Mouse (Mus musculus) gastrocnemius, adult 2 months (tissue): ENCODE measurements around the gene Mdfic. TPM values are rescaled to one million over a fixed set of nuclear protein-coding genes. Genes with fewer than 3 reads are reported as not detected.

Experiments used
- DNase-seq: peaks from one replicate; pipeline ENCODE4 v3.0.0; 2022
- H3K27ac ChIP-seq: fragments of 200-600 bp; 2 replicates; pipeline ENCODE4 v1.8.1; 2022; ENCODE audit warnings: mild to moderate bottlenecking
- H3K4me3 ChIP-seq: fragments of 200-600 bp; 2 replicates; pipeline ENCODE4 v1.8.1; 2022; ENCODE audit warnings: mild to moderate bottlenecking, moderate library complexity
- CTCF ChIP-seq: fragments of 200-600 bp; IDR thresholded peaks from 2 replicates; pipeline ENCODE4 v1.8.1; 2022; ENCODE audit warnings: antibody characterized with exemption, mild to moderate bottlenecking, moderate library complexity
- intact Hi-C: fragments of 180-260 bp; cut with DNase I; formaldehyde crosslinking; loops from one replicate; pipeline ENCODE4 v1.15.1; 2025
- total RNA-seq, 2 experiments: library from RNA; stranded (reverse); gene quantifications; 2 replicates each; pipeline ENCODE4 v1.2.3; 2021

The Mdfic gene
- total RNA-seq, 2 experiments from 2014 or later: 8.9 to 9.4 TPM

DNA sequence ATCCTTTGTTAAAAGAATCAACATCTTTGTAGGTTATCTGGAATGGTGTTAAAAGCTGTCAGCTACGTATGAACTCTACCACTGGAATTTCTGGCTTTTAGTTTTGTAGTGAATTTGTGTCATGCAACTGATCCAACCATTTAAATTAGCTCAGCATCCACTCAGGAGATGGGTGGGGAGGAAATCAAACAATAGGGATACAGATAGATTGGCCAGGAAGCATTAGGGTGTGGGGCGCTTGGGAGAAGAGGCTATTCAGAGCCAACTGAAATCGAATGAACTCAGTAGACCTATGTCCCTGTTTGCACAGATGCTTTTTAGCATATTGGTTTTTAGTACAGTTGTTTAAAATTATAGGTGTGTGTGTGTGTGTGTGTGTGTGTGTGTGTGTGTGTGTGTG lies 56.6 kb downstream of the Mdfic start:
- no peak for TF ChIP-seq CTCF
- intact Hi-C loops: no loop called here
- H3K4me3 ChIP-seq: no peak overlapping the region
- DNase-seq: no peak
- peak overlapping the region; percentile 77; the same call in 1 of the 2 replicates for H3K27ac ChIP-seq

DNA sequence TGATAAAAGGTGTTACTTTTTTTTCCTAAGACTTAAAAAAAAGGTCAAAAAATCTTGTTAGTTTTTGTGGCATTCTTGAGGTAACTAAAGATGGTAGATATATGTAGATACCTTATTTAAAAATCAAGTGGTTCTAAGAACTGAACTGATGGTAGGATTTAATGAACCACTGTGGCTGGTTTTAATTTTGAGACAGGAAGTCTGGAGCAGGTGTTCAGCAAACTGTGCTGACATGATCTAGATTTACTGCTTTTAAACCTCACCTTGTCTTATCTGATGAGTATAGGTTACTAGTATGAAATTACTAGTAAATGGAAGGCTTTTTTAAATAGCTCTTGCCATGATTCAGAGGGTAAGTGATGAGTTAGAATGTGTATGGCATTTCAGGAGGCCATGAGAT lies 59.7 kb downstream of the Mdfic start:
- no peak for DNase-seq
- H3K4me3 ChIP-seq: no peak overlapping the region
- H3K27ac ChIP-seq: no peak overlapping the region
- intact Hi-C loops: no loop called here
- no peak for TF ChIP-seq CTCF

DNA sequence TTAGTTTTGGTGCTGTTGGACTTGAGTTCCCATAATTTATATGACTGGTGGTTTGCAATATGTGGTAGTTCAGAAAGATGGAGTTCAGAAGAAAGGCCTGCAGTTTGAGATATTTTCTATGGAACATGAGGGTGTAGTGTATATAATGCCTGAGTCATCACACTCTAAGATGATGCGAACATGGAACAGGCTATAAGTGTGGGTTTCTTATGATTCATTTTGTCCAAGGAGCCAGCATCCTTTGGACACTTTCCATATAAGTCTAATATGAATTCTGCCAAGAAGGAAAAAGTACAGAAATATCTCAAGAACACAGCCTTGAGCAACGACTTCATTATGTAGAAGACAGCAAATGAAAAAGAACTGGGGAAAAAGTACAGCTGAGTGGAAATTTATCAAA lies 60.2 kb downstream of the Mdfic start:
- H3K27ac ChIP-seq: no peak overlapping the region
- no peak overlapping the region for H3K4me3 ChIP-seq
- intact Hi-C loops: no loop called here
- TF ChIP-seq CTCF: no peak
- DNase-seq: no peak

DNA sequence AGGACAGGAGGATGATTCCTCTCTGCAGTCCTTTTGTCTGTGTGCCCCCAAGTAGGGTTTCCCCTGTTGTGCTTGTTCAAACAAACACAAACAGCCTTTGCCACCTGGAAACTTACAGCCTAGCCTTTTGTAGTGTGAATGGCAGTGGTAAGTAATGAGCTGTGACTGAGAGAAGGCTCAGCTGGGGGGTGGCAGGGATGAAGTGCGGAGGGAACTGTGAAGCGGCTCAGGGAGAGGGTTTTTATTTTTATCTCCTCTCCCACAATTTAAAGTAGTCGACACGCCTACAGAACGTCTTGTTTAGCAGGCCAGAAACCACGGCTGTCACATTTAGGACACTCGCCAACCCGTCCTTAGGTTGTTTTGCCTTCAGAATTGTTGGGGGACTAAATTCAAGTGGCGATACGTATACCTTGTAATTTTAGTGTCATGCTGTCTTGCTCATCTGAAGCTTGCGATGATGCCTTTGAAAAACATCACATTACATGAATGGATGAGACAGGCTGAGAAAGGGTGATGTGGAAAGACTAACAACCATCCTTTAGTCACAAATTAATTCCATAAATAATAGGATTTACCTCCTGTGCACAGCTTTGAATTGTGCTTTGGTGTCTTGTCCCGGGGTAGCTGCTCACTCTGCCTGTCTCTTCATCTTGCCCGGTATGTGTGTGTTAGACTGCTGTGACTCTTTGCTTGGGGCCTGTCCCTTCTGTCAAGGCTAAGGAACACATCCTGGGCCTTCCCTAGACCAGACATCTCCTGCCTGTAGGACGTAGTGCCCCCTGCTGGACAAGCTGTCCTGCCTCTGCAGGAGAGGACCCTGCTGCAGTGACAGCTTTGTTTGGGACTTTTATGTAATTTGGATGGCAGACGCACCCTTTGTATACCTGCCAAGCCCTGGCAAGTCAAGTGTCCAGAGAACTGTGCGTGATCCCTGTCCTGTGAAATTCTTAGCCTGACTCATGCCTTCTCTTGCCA lies 69.4 kb downstream of the Mdfic start:
- Histone ChIP-seq H3K4me3 (no peak overlapping the region), H3K27ac (peak overlapping the region; percentile 62)
- intact Hi-C loops: loop anchor here (2.0 to 5.0 kb wide), 2 partner anchors 68 to 951 kb away; partner anchors contain the start of gene Mdfic
- TF ChIP-seq CTCF: peak; percentile 90
- DNase-seq: peak; percentile 91

DNA sequence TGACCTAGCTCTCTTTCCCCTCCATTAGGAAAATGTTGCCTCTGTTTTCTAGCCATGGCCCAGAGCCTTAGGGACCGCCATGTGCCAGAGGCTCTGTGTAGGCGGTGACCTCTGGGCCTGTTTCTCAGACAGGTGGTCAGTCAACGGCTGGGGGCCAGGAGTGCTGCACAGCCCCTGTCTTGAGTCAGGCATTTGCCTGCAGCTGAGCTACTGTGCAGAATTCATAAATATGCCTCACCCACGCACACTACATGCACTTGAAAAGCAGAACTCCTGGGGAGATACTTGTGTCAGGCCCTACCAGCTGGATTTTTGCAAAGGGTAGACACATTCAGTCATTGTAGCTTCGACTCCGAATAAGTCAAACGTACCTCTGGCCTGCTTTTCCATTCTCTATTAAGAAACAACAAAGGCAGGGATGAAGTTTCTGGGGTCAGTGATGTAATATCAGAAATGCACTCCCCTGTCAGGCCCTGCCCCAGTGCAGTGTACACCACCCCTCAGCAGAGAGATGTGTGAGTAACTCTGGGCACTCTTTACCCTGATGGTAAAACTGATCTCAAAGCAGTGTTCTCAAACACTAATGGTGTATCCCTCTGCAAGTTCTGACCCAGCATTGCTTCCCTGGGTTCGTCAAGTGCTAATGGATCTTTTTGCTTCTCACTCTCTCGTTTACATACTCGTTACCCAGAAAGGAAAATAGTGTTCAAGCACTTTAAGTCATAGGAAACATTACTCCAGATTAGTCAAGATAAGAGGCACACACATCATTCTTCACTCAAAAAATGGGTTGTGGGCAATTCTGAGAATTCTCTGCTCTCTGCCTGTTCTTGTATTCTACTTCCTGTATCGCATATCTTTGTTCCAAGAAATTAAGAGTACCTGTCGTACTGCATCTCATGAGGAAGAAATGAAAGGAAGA lies 72.5 kb downstream of the Mdfic start:
- peak overlapping the region; percentile 67 for H3K4me3 ChIP-seq
- DNase-seq: peak; percentile 42

GRCm38 (mm10) chr6:15793602-15794345 lies 73.3 kb downstream of the Mdfic start:
- DNase-seq: peak; percentile 74
- no peak for TF ChIP-seq CTCF
- Histone ChIP-seq H3K4me3 (peak overlapping the region; percentile 67), H3K27ac (peak overlapping the region; percentile 86)
- intact Hi-C loops: loop anchor here (5.0 kb wide), 1 partner anchor 71 kb away; the partner anchor contains the start of gene Mdfic

More for the DNA sequence above, 72.5 kb downstream of the Mdfic start:
- intact Hi-C loops: loop anchor here (5.0 kb wide), 1 partner anchor 71 kb away; the partner anchor contains the start of gene Mdfic
- peak overlapping the region; percentile 86 for H3K27ac ChIP-seq
- no peak for TF ChIP-seq CTCF

- H3K27ac ChIP-seq: no peak overlapping the region
- intact Hi-C loops: loop anchor here (5.0 kb wide), 1 partner anchor 72 kb away; the partner anchor contains the start of gene Mdfic
- TF ChIP-seq CTCF: no peak
- DNase-seq: no peak
- no peak overlapping the region for H3K4me3 ChIP-seq
Observed at GRCm38 (mm10) chr6:15794801-15795200, 74.3 kb downstream of the Mdfic start.

GRCm38 (mm10) chr6:15807382-15807781 lies 86.9 kb downstream of the Mdfic start:
- intact Hi-C loops: no loop called here
- TF ChIP-seq CTCF: no peak
- Histone ChIP-seq H3K27ac (no peak overlapping the region), H3K4me3 (no peak overlapping the region)
- no peak for DNase-seq

GRCm38 (mm10) chr6:15825236-15825635 lies 104.8 kb downstream of the Mdfic start:
- no peak overlapping the region for H3K27ac ChIP-seq
- intact Hi-C loops: no loop called here
- DNase-seq: no peak
- no peak for TF ChIP-seq CTCF
- H3K4me3 ChIP-seq: no peak overlapping the region

GRCm38 (mm10) chr6:15829812-15830211 lies 109.4 kb downstream of the Mdfic start:
- no peak overlapping the region for H3K4me3 ChIP-seq
- intact Hi-C loops: no loop called here
- no peak for TF ChIP-seq CTCF
- H3K27ac ChIP-seq: no peak overlapping the region
- no peak for DNase-seq

DNA sequence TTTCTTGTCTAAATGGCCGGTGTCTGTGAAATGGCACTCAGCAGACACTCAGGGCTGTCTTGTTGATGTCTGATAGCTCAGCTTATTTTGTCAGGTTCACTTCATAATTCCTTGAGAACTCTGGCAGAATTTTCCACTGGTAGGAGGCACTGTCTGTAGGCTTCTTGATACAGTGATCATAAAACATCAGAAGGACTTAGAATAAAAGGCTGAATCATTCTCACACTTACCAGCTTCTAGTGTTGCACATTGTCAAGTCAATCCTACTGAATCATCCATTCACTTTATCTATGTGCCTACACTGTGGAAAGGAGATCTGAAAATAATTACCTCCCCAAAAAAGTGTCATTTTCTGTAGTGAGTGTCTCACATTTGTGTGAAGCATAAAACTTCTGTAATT lies 110.2 kb downstream of the Mdfic start:
- no peak for DNase-seq
- intact Hi-C loops: no loop called here
- H3K4me3 ChIP-seq: no peak overlapping the region
- no peak for TF ChIP-seq CTCF
- no peak overlapping the region for H3K27ac ChIP-seq

GRCm38 (mm10) chr6:15837695-15838094 lies 117.2 kb downstream of the Mdfic start:
- DNase-seq: no peak
- H3K4me3 ChIP-seq: no peak overlapping the region
- TF ChIP-seq CTCF: no peak
- no peak overlapping the region for H3K27ac ChIP-seq
- intact Hi-C loops: no loop called here
